Mouse (Mus musculus): ENCODE results near the gene Mob3b. TPM values are rescaled to one million over a fixed set of nuclear protein-coding genes. Genes with fewer than 3 reads are reported as not detected.

Mob3b gene
- polyA plus RNA-seq, 1 experiment from 2014 or later, result 11.3 TPM

GRCm38 (mm10) chr4:35167855-35168254 lies 10.6 kb upstream of the Mob3b start:
- H3K4me3 ChIP-seq, result no peak overlapping the region
- no peaks in the 10 kb centered on the region for H3K4me1 ChIP-seq
- H3K27ac ChIP-seq, result no peak overlapping the region
- no peaks in the 10 kb centered on the region for H3K27me3 ChIP-seq
- no peak overlapping the region for H3K4me2 ChIP-seq (replicated peaks)
- no peaks in the 10 kb centered on the region for H3K9me3 ChIP-seq (replicated peaks)
- no peak for ATAC-seq (ENCODE audit: low FRiP score)
- H3K36me3 ChIP-seq, result no peaks in the 10 kb centered on the region
- WGBS, result 76% methylated on average over 5 of the region's 5 CpGs
- H3K9ac ChIP-seq, result no peak overlapping the region

GRCm38 (mm10) chr4:35165947-35166346 lies 8.7 kb upstream of the Mob3b start:
- H3K36me3 ChIP-seq, result no peaks in the 10 kb centered on the region
- H3K4me1 ChIP-seq, result no peaks in the 10 kb centered on the region
- H3K9me3 ChIP-seq (replicated peaks), result no peaks in the 10 kb centered on the region
- no peak overlapping the region for H3K9ac ChIP-seq
- no peak overlapping the region for H3K27ac ChIP-seq
- H3K27me3 ChIP-seq, result no peaks in the 10 kb centered on the region
- WGBS, result 84% methylated on average over 3 of the region's 3 CpGs
- H3K4me2 ChIP-seq (replicated peaks), result no peak overlapping the region
- no peak overlapping the region for H3K4me3 ChIP-seq
- ATAC-seq (ENCODE audit: low FRiP score), result no peak

- H3K27me3 ChIP-seq, result no peaks in the 10 kb centered on the region
- no peak overlapping the region for H3K4me2 ChIP-seq (replicated peaks)
- no peak for ATAC-seq (ENCODE audit: low FRiP score)
- 95% methylated on average over 2 of the region's 2 CpGs for WGBS
- no peak overlapping the region for H3K9ac ChIP-seq
- H3K9me3 ChIP-seq (replicated peaks), result no peaks in the 10 kb centered on the region
- no peak overlapping the region for H3K4me3 ChIP-seq
- H3K27ac ChIP-seq, result no peak overlapping the region
- no peaks in the 10 kb centered on the region for H3K36me3 ChIP-seq
- no peaks in the 10 kb centered on the region for H3K4me1 ChIP-seq
These were observed 8.0 kb upstream of the Mob3b start for GRCm38 (mm10) chr4:35165275-35165674.

GRCm38 (mm10) chr4:35157815-35158214 lies 531 bp upstream of the Mob3b start:
- no peak overlapping the region for H3K4me3 ChIP-seq

GRCm38 (mm10) chr4:35156149-35156611 lies 1.1 kb downstream of the Mob3b start:
- Histone ChIP-seq H3K27me3 (no peaks in the 10 kb centered on the region), H3K4me3 (peak overlapping the region; percentile 52), H3K27ac (peak overlapping the region; percentile 72), H3K4me1 (peaks cover 17% of the 10 kb centered on the region), H3K9me3 (replicated peaks) (no peaks in the 10 kb centered on the region), H3K4me2 (replicated peaks) (peak overlapping the region; percentile 81), H3K9ac (peak overlapping the region; percentile 57), H3K36me3 (no peaks in the 10 kb centered on the region)
- under 1% methylated on average over 26 of the region's 26 CpGs for WGBS
- peak; percentile 78 for ATAC-seq (ENCODE audit: low FRiP score)

More at GRCm38 (mm10) chr4:35157815-35158214, 531 bp upstream of the Mob3b start:
- ATAC-seq (ENCODE audit: low FRiP score), result no peak
- H3K27me3 ChIP-seq, result no peaks in the 10 kb centered on the region
- 66% methylated on average over 11 of the region's 11 CpGs for WGBS
- H3K4me1 ChIP-seq, result peaks cover 17% of the 10 kb centered on the region
- no peak overlapping the region for H3K9ac ChIP-seq
- no peaks in the 10 kb centered on the region for H3K36me3 ChIP-seq
- H3K9me3 ChIP-seq (replicated peaks), result no peaks in the 10 kb centered on the region
- H3K4me2 ChIP-seq (replicated peaks), result no peak overlapping the region
- no peak overlapping the region for H3K27ac ChIP-seq

- no peaks in the 10 kb centered on the region for H3K27me3 ChIP-seq
- H3K4me1 ChIP-seq, result peaks cover 17% of the 10 kb centered on the region
- H3K36me3 ChIP-seq, result no peaks in the 10 kb centered on the region
- ATAC-seq (ENCODE audit: low FRiP score), result 0 out of 2 replicates have a peak, but pooled peaks have one; percentile 7
- WGBS, result 24% methylated on average over 20 of the region's 20 CpGs
- H3K27ac ChIP-seq, result peak overlapping the region; percentile 72; the same call in 1 of the 2 replicates
- peak overlapping the region; percentile 52 for H3K4me3 ChIP-seq
- H3K4me2 ChIP-seq (replicated peaks), result peak overlapping the region; percentile 81
- H3K9me3 ChIP-seq (replicated peaks), result no peaks in the 10 kb centered on the region
- peak overlapping the region; percentile 57 for H3K9ac ChIP-seq
These were observed 2.0 kb downstream of the Mob3b start for GRCm38 (mm10) chr4:35155132-35155922.

- Histone ChIP-seq H3K36me3 (no peaks in the 10 kb centered on the region), H3K9ac (no peak overlapping the region), H3K27me3 (no peaks in the 10 kb centered on the region), H3K27ac (no peak overlapping the region), H3K9me3 (replicated peaks) (no peaks in the 10 kb centered on the region), H3K4me2 (replicated peaks) (no peak overlapping the region), H3K4me3 (no peak overlapping the region), H3K4me1 (peaks cover 17% of the 10 kb centered on the region)
- 7% methylated on average over 3 of the region's 3 CpGs for WGBS
- ATAC-seq (ENCODE audit: low FRiP score), result no peak
These were observed 3.2 kb downstream of the Mob3b start for GRCm38 (mm10) chr4:35154051-35154450.

- ATAC-seq (ENCODE audit: low FRiP score), result no peak
- no peaks in the 10 kb centered on the region for H3K36me3 ChIP-seq
- no peak within 1 kb of the TSS for H3K4me3 ChIP-seq
- H3K9ac ChIP-seq, result no peak within 1 kb of the TSS
- H3K4me2 ChIP-seq (replicated peaks), result no peak within 1 kb of the TSS
- H3K27me3 ChIP-seq, result no peaks in the 10 kb centered on the region
- H3K9me3 ChIP-seq (replicated peaks), result no peaks in the 10 kb centered on the region
- WGBS, result 90% methylated on average over 4 of the region's 4 CpGs
- peaks cover 17% of the 10 kb centered on the region for H3K4me1 ChIP-seq
- no peak within 1 kb of the TSS for H3K27ac ChIP-seq
These were observed 5.5 kb downstream of the Mob3b start, which contains the start of gene Ifnk for GRCm38 (mm10) chr4:35151756-35152155. Gene Ifnk, plus strand, starts transcription at chr4:35152056.

GRCm38 (mm10) chr4:35150706-35151105 lies 6.6 kb downstream of the Mob3b start:
- H3K27ac ChIP-seq, result no peak overlapping the region
- H3K36me3 ChIP-seq, result no peaks in the 10 kb centered on the region
- ATAC-seq (ENCODE audit: low FRiP score), result no peak
- H3K4me3 ChIP-seq, result no peak overlapping the region
- H3K9me3 ChIP-seq (replicated peaks), result no peaks in the 10 kb centered on the region
- H3K9ac ChIP-seq, result no peak overlapping the region
- 88% methylated on average over 3 of the region's 3 CpGs for WGBS
- H3K27me3 ChIP-seq, result no peaks in the 10 kb centered on the region
- no peak overlapping the region for H3K4me2 ChIP-seq (replicated peaks)
- peaks cover 9% of the 10 kb centered on the region for H3K4me1 ChIP-seq

- no peak overlapping the region for H3K4me2 ChIP-seq (replicated peaks)
- H3K9ac ChIP-seq, result no peak overlapping the region
- H3K27ac ChIP-seq, result no peak overlapping the region
- no peak for ATAC-seq (ENCODE audit: low FRiP score)
- no peaks in the 10 kb centered on the region for H3K36me3 ChIP-seq
- H3K4me1 ChIP-seq, result 0 out of 2 replicates have a peak, but pooled peaks cover 3% of the 10 kb centered on the region
- WGBS, result 94% methylated on average over 4 of the region's 4 CpGs
- no peak overlapping the region for H3K4me3 ChIP-seq
- H3K27me3 ChIP-seq, result no peaks in the 10 kb centered on the region
- H3K9me3 ChIP-seq (replicated peaks), result no peaks in the 10 kb centered on the region
These were observed 9.0 kb downstream of the Mob3b start for GRCm38 (mm10) chr4:35148326-35148725.

GRCm38 (mm10) chr4:35146597-35146996 lies 10.7 kb downstream of the Mob3b start:
- no peaks in the 10 kb centered on the region for H3K27me3 ChIP-seq
- H3K4me2 ChIP-seq (replicated peaks), result no peak overlapping the region
- 0 out of 2 replicates have a peak, but pooled peaks cover 3% of the 10 kb centered on the region for H3K4me1 ChIP-seq
- no peak overlapping the region for H3K9ac ChIP-seq
- no peak overlapping the region for H3K4me3 ChIP-seq
- H3K27ac ChIP-seq, result no peak overlapping the region
- 94% methylated on average over 5 of the region's 5 CpGs for WGBS
- H3K9me3 ChIP-seq (replicated peaks), result no peaks in the 10 kb centered on the region
- H3K36me3 ChIP-seq, result no peaks in the 10 kb centered on the region
- no peak for ATAC-seq (ENCODE audit: low FRiP score)

- 85% methylated on average over 10 of the region's 10 CpGs for WGBS
- no peak overlapping the region for H3K4me3 ChIP-seq
These were observed 11.6 kb downstream of the Mob3b start for GRCm38 (mm10) chr4:35145726-35146125.

More at GRCm38 (mm10) chr4:35145726-35146125, 11.6 kb downstream of the Mob3b start:
- Histone ChIP-seq H3K9ac (no peak overlapping the region), H3K27ac (no peak overlapping the region), H3K4me1 (0 out of 2 replicates have a peak, but pooled peaks cover 3% of the 10 kb centered on the region), H3K27me3 (no peaks in the 10 kb centered on the region), H3K36me3 (no peaks in the 10 kb centered on the region), H3K4me2 (replicated peaks) (no peak overlapping the region), H3K9me3 (replicated peaks) (no peaks in the 10 kb centered on the region)
- no peak for ATAC-seq (ENCODE audit: low FRiP score)

All from hindbrain, embryonic 12.5 days (tissue).